20 mouse cellular contexts compared by ENCODE assay signal in the genomic region with DNA sequence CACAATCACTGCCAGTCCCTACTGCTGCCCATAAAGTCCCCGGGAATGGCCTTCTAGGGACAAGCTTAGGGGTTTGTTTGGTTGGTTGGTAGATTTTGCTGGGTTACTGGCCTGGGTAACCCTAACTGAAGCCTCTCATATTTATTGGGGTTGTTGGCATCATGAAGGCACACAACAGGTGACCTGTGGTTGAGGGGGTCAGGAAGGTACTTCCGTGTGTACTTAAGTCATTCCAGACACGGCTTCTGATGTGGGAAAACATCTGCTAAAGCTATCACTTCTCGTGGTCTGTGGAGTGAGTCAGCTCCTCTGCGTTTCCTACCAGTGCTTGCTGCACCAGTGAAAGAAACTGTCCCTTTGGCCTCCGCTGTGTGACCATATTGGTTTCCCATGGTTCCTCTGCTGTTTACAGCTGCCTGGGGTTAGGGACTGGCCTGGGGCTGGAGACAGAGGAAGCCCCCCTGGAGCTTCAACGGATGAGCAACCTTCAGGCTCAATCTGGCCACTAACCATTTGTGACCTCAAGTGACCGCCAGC.
DNase-seq lines count a peak whose midpoint lies in the region; ATAC-seq and TF ChIP-seq lines count a peak whose summit lies in the region.
"Had no signal": no experiment of that assay in that cellular context is flagged by ENCODE, and none has a peak within 500 bp of the region (broad histone marks: within the 10 kb centered on the region; RNA-seq: fewer than 3 reads in every experiment).

No protein-coding gene starts in this region.

- peak; percentile 76 for ATAC-seq in common myeloid progenitor, adult 5-6 weeks (replicated peaks; ENCODE audit: low read depth, poor library complexity, severe bottlenecking)
- ATAC-seq: forebrain, embryonic 13.5 days; forebrain, postnatal 0 days; hindbrain, embryonic 16.5 days; inflammation-experienced regulatory T-cells, adult 6 months; intestine, postnatal 0 days had no signal

- DNase-seq in gastrocnemius, adult 2 months, result no peak
- DNase-seq in gastrocnemius, postnatal 4 days (ENCODE audit: low spot score in 2 of 2), result no peak
- DNase-seq in limb, embryonic 10.5 days (ENCODE audit: low spot score), result no peak
- DNase-seq in skeletal muscle tissue, adult 2 months (ENCODE audit: low read depth, low spot score), result peak; percentile 16
- DNase-seq in B cell, adult 2 months, result no peak
- DNase-seq in embryonic facial prominence, embryonic 10.5 days (ENCODE audit: low spot score), result no peak
- DNase-seq: cerebellum, adult 11-12 months; cerebellum, adult 9-10 months; cerebellum, postnatal 25 days; forebrain, postnatal 0 days; gastrocnemius, postnatal 36 days; heart, adult 2 months; heart, postnatal 36 days had no signal

- peak overlapping the region; percentile 12; the same call in 1 of the 2 replicates for H3K27ac ChIP-seq in gastrocnemius, adult 2 months
- H3K27ac ChIP-seq in limb, embryonic 10.5 days, result 0 out of 2 replicates have a peak overlapping the region, but pooled peaks have one; percentile 4
- H3K27ac ChIP-seq in embryonic facial prominence, embryonic 10.5 days (replicated peaks), result no peak overlapping the region
- H3K27ac ChIP-seq: forebrain, embryonic 13.5 days; heart, adult 2 months; heart, embryonic 13.5 days; hindbrain, embryonic 12.5 days had no signal

- peaks cover 21% of the 10 kb centered on the region for H3K4me1 ChIP-seq in limb, embryonic 10.5 days
- peaks cover 20% of the 10 kb centered on the region; the same call in 1 of the 2 replicates for H3K4me1 ChIP-seq in embryonic facial prominence, embryonic 10.5 days
- H3K4me1 ChIP-seq: forebrain, embryonic 13.5 days; hindbrain, embryonic 12.5 days had no signal

- H3K27me3 ChIP-seq in limb, embryonic 10.5 days (ENCODE audit: low read depth, poor library complexity, severe bottlenecking), result peaks cover 11% of the 10 kb centered on the region; the same call in 1 of the 2 replicates
- no peaks in the 10 kb centered on the region for H3K27me3 ChIP-seq in embryonic facial prominence, embryonic 10.5 days (replicated peaks; ENCODE audit: low read depth, poor library complexity, severe bottlenecking)
- H3K27me3 ChIP-seq: forebrain, embryonic 13.5 days; heart, embryonic 13.5 days; hindbrain, embryonic 12.5 days had no signal

- 67% methylated on average over 8 of the region's 8 CpGs for WGBS in limb, embryonic 10.5 days
- 77% methylated on average over 8 of the region's 8 CpGs for whole genome bisulfite sequencing in embryonic facial prominence, embryonic 10.5 days

- intact Hi-C loops in gastrocnemius, adult 2 months (cut with DNase I), result no loop called here

- H3K4me3 ChIP-seq in gastrocnemius, adult 2 months, result no peak overlapping the region
- no peak overlapping the region for H3K4me3 ChIP-seq in limb, embryonic 10.5 days
- no peak overlapping the region for H3K4me3 ChIP-seq in embryonic facial prominence, embryonic 10.5 days
- H3K4me3 ChIP-seq: forebrain, embryonic 13.5 days; heart, adult 2 months; heart, embryonic 13.5 days; hindbrain, embryonic 12.5 days had no signal

- no peak for TF ChIP-seq CTCF in gastrocnemius, adult 2 months (IDR thresholded peaks at IDR 0.05)

- H3K36me3 ChIP-seq in limb, embryonic 10.5 days, result no peaks in the 10 kb centered on the region
- peaks cover under 1% of the 10 kb centered on the region; the same call in 1 of the 2 replicates for H3K36me3 ChIP-seq in embryonic facial prominence, embryonic 10.5 days (replicated peaks)
- H3K36me3 ChIP-seq: hindbrain, embryonic 12.5 days had no signal

- H3K9me3 ChIP-seq in limb, embryonic 10.5 days (replicated peaks), result no peaks in the 10 kb centered on the region
- no peaks in the 10 kb centered on the region for H3K9me3 ChIP-seq in embryonic facial prominence, embryonic 10.5 days
- H3K9me3 ChIP-seq: forebrain, embryonic 13.5 days; heart, embryonic 13.5 days; hindbrain, embryonic 12.5 days had no signal
